Mouse (Mus musculus): ENCODE data around the gene Lamb3. TPM values are rescaled to one million over a fixed set of nuclear protein-coding genes. Genes with fewer than 3 reads are reported as not detected.

Gene Lamb3
- polyA plus RNA-seq, 1 experiment: not detected

- no peak for TF ChIP-seq GATA1 (IDR thresholded peaks at IDR 0.05; ENCODE audit: low read length)
Measured at GRCm38 (mm10) chr1:193226724-193227522, 19.4 kb downstream of the Lamb3 start.

- TF ChIP-seq GATA1 (IDR thresholded peaks at IDR 0.05; ENCODE audit: low read length): no peak
Measured at GRCm38 (mm10) chr1:193227537-193227936, 20.0 kb downstream of the Lamb3 start.

- TF ChIP-seq GATA1 (IDR thresholded peaks at IDR 0.05; ENCODE audit: low read length): no peak
Measured at GRCm38 (mm10) chr1:193229570-193229969, 22.1 kb downstream of the Lamb3 start.

GRCm38 (mm10) chr1:193230531-193230930 is 23.0 kb downstream of the Lamb3 start:
- TF ChIP-seq GATA1 (IDR thresholded peaks at IDR 0.05; ENCODE audit: low read length): no peak

GRCm38 (mm10) chr1:193230935-193231334 is 23.4 kb downstream of the Lamb3 start:
- no peak for TF ChIP-seq GATA1 (IDR thresholded peaks at IDR 0.05; ENCODE audit: low read length)

GRCm38 (mm10) chr1:193232732-193233131 is 25.2 kb downstream of the Lamb3 start:
- TF ChIP-seq GATA1 (IDR thresholded peaks at IDR 0.05; ENCODE audit: low read length): no peak

- no peak for TF ChIP-seq GATA1 (IDR thresholded peaks at IDR 0.05; ENCODE audit: low read length)
Measured at GRCm38 (mm10) chr1:193234130-193234645, 26.7 kb downstream of the Lamb3 start.

GRCm38 (mm10) chr1:193234930-193235329 is 27.4 kb downstream of the Lamb3 start:
- no peak for TF ChIP-seq GATA1 (IDR thresholded peaks at IDR 0.05; ENCODE audit: low read length)

- no peak for TF ChIP-seq GATA1 (IDR thresholded peaks at IDR 0.05; ENCODE audit: low read length)
Measured at GRCm38 (mm10) chr1:193238426-193238825, 30.9 kb downstream of the Lamb3 start.

- TF ChIP-seq GATA1 (IDR thresholded peaks at IDR 0.05; ENCODE audit: low read length): no peak
Measured at GRCm38 (mm10) chr1:193241436-193241835, 33.9 kb downstream of the Lamb3 start.

GRCm38 (mm10) chr1:193242238-193242637 is 34.7 kb downstream of the Lamb3 start:
- no peak for TF ChIP-seq GATA1 (IDR thresholded peaks at IDR 0.05; ENCODE audit: low read length)

- TF ChIP-seq GATA1 (IDR thresholded peaks at IDR 0.05; ENCODE audit: low read length): no peak
Measured at GRCm38 (mm10) chr1:193242863-193243262, 35.4 kb downstream of the Lamb3 start.

- TF ChIP-seq GATA1 (IDR thresholded peaks at IDR 0.05; ENCODE audit: low read length): no peak
Measured at GRCm38 (mm10) chr1:193243571-193244193, 36.2 kb downstream of the Lamb3 start.

- TF ChIP-seq GATA1 (IDR thresholded peaks at IDR 0.05; ENCODE audit: low read length): no peak
Measured at GRCm38 (mm10) chr1:193244235-193244634, 36.7 kb downstream of the Lamb3 start.

GRCm38 (mm10) chr1:193250026-193250425 is 42.5 kb downstream of the Lamb3 start:
- no peak for TF ChIP-seq GATA1 (IDR thresholded peaks at IDR 0.05; ENCODE audit: low read length)

GRCm38 (mm10) chr1:193251386-193251785 is 43.9 kb downstream of the Lamb3 start:
- TF ChIP-seq GATA1 (IDR thresholded peaks at IDR 0.05; ENCODE audit: low read length): no peak

- TF ChIP-seq GATA1 (IDR thresholded peaks at IDR 0.05; ENCODE audit: low read length): no peak
Measured at GRCm38 (mm10) chr1:193252616-193253015, 45.1 kb downstream of the Lamb3 start.

Data from G1E-ER4 (cell line).